Mouse (Mus musculus): ENCODE measurements around the gene Kat8.

- TF ChIP-seq POLR2A (IDR thresholded peaks at IDR 0.05; ENCODE audit: borderline replicate concordance, extremely low read depth, low read depth, low read length) (peak; percentile 31; the same call in 1 of the 2 replicates), CTCF (IDR thresholded peaks at IDR 0.05; ENCODE audit: insufficient read depth, low read length) (0 out of 2 replicates have a peak, but pooled peaks have one; percentile 5)
Measured at GRCm38 (mm10) chr7:127928596-127928995, 16.3 kb downstream of the Kat8 start.
